Mouse (Mus musculus) myocyte (in vitro differentiated cells): ENCODE data around the gene Zfp445.

Source experiments
- CEBPB ChIP-seq: IDR thresholded peaks from 2 replicates; pipeline ENCODE4 v1.6.1; 2011; ENCODE audit warnings: mild to moderate bottlenecking, moderate library complexity; ENCODE audit not compliant: poor library complexity, insufficient read depth, severe bottlenecking
- MAX ChIP-seq: IDR thresholded peaks from one replicate; pipeline ENCODE4 v1.6.1; 2011; ENCODE audit warnings: low read depth, mild to moderate bottlenecking, control low read depth
- MYOD1 ChIP-seq, 3 experiments: IDR thresholded peaks; one replicate each; pipeline ENCODE4 v1.6.1; 2011; ENCODE audit warnings: control low read depth in 2 of 3, low read depth in 2 of 3, mild to moderate bottlenecking in 2 of 3, moderate library complexity in 1 of 3; ENCODE audit not compliant: insufficient read length in 2 of 3, control insufficient read depth in 1 of 3
- MYOG ChIP-seq, 3 experiments: IDR thresholded peaks; one replicate each; pipeline ENCODE4 v1.6.1; 2011; ENCODE audit warnings: control low read depth in 2 of 3, low read depth in 2 of 3, mild to moderate bottlenecking in 2 of 3; ENCODE audit not compliant: insufficient read length in 2 of 3, control insufficient read depth in 1 of 3, insufficient read depth in 1 of 3
- POLR2A ChIP-seq: IDR thresholded peaks from one replicate; pipeline ENCODE4 v1.6.1; 2011; ENCODE audit warnings: low read depth, mild to moderate bottlenecking, control low read depth, moderate library complexity; ENCODE audit not compliant: insufficient read length
- POLR2AphosphoS2 ChIP-seq: IDR thresholded peaks from one replicate; pipeline ENCODE4 v1.6.1; 2011; ENCODE audit warnings: low read depth, control low read depth; ENCODE audit not compliant: insufficient read length
- REST ChIP-seq: IDR thresholded peaks from one replicate; pipeline ENCODE4 v1.6.1; 2011; ENCODE audit warnings: mild to moderate bottlenecking, control low read depth, moderate library complexity; ENCODE audit not compliant: insufficient read depth, insufficient read length
- SRF ChIP-seq: IDR thresholded peaks from one replicate; pipeline ENCODE4 v1.6.1; 2011; ENCODE audit warnings: low read depth; ENCODE audit not compliant: control insufficient read depth, insufficient read length
- TCF12 ChIP-seq: IDR thresholded peaks from one replicate; pipeline ENCODE4 v1.6.1; 2011; ENCODE audit warnings: mild to moderate bottlenecking, control low read depth; ENCODE audit not compliant: poor library complexity, insufficient read depth, severe bottlenecking
- TCF3 ChIP-seq: IDR thresholded peaks from one replicate; pipeline ENCODE4 v1.6.1; 2011; ENCODE audit warnings: low read depth, control low read depth; ENCODE audit not compliant: insufficient read length
- USF1 ChIP-seq: IDR thresholded peaks from one replicate; pipeline ENCODE4 v1.6.1; 2011; ENCODE audit warnings: low read depth, mild to moderate bottlenecking, control low read depth, moderate library complexity

DNA sequence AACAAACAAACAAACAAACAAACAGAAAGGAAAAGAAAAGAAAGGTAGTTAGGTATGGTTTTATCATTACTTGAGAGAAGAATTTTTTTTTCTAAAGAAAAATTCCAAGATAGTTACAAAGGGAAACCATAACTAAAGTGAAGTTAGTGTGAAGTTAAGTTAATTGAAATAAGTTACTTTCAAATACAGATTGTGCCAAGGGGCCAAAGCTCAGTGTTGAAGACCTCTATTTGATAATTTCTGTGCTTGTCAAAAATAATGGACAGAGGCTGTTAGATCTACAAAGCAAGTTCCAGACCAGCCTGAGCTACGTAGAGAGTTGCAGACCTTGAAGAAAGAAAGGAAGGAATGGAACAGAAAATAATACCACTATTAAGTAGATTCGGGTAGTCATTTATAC is 58.6 kb downstream of the Zfp445 start:
- TF ChIP-seq POLR2A (no peak), TCF12 (no peak), USF1 (no peak), MYOD1 (IDR thresholded peaks at IDR 0.05; ENCODE audit: control insufficient read depth in 1 of 3, insufficient read length in 2 of 3, low read depth in 2 of 3) (no peak), SRF (no peak), POLR2AphosphoS2 (no peak), REST (no peak), TCF3 (no peak), CEBPB (no peak), MAX (no peak), MYOG (IDR thresholded peaks at IDR 0.05; ENCODE audit: control insufficient read depth in 1 of 3, insufficient read depth in 1 of 3, insufficient read length in 2 of 3, low read depth in 2 of 3) (no peak)
